Mouse (Mus musculus): Measurements from ENCODE around the gene Ces1b. TPM values are rescaled to one million over a fixed set of nuclear protein-coding genes. Genes with fewer than 3 reads are reported as not detected.
A peak's percentile ranks its signal among the peaks of the same experiment; 100 is the strongest.

The Ces1b gene
- polyA plus RNA-seq, 1 experiment from 2014 or later, result not detected

DNA sequence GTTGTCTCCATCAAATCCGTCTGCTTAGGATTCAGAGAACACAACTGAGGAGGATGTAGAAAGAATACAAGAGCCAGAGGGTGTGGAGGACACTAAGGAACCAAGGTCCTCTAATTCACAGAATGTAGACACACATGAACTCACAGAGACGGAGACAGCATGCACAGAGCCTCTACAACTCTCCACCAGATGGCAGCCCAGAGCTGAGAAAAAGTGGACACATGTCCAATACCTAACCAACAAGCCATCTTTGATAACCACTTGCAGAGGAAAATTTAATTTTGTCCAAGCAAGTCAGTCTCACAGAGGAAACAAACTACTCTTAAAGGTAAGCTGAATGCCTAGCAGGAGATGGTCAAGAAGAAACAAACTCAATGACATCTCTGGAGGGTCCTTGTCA, 20.6 kb downstream of the Ces1b start:
- H3K27me3 ChIP-seq (replicated peaks; ENCODE audit: control insufficient read depth, insufficient read depth, low read length), result no peaks in the 10 kb centered on the region
- no peak overlapping the region for H3K4me3 ChIP-seq (ENCODE audit: low read depth, low read length)
- H3K36me3 ChIP-seq (ENCODE audit: control insufficient read depth, insufficient read depth, low read length), result no peaks in the 10 kb centered on the region
- WGBS, result 8% methylated on average over 2 of the region's 2 CpGs
- DNase-seq (ENCODE audit: low spot score), result peak; percentile 88
- H3K9ac ChIP-seq (ENCODE audit: low read length), result no peak overlapping the region
- H3K9me3 ChIP-seq (ENCODE audit: control insufficient read depth, low read length), result no peaks in the 10 kb centered on the region
- ATAC-seq (replicated peaks; ENCODE audit: low FRiP score, low TSS enrichment, low read depth), result no peak
- H3K27ac ChIP-seq (ENCODE audit: low read depth), result no peak overlapping the region
- no peaks in the 10 kb centered on the region for H3K4me1 ChIP-seq (replicated peaks; ENCODE audit: control insufficient read depth, insufficient read depth, low read length)
- no peak overlapping the region for H3K4me2 ChIP-seq (ENCODE audit: low read length)

DNA sequence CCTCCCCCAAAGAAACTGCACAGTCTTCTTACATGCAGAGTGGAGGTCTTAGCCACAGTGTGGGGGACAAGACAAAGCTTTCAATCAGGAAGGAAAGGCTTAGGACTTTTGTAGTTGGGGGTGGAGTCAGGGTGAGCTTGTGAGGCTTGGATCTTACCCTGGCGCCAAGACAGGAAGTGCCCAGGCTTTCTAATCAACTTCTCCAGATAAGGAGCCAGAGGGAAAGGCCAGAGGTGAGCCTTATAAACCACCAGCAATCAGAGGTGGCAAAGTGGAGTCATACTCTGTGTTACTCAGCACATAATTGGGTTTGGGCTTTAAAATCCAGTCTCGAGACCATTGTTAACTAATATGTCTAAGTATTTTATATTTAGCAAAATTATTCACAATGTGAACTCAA, 24.6 kb downstream of the Ces1b start:
- H3K9me3 ChIP-seq (ENCODE audit: control insufficient read depth, low read length), result no peaks in the 10 kb centered on the region
- no peaks in the 10 kb centered on the region for H3K27me3 ChIP-seq (replicated peaks; ENCODE audit: control insufficient read depth, insufficient read depth, low read length)
- H3K36me3 ChIP-seq (ENCODE audit: control insufficient read depth, insufficient read depth, low read length), result no peaks in the 10 kb centered on the region
- 41% methylated on average over 2 of the region's 2 CpGs for WGBS
- no peak overlapping the region for H3K9ac ChIP-seq (ENCODE audit: low read length)
- no peak for DNase-seq (ENCODE audit: low spot score)
- no peaks in the 10 kb centered on the region for H3K4me1 ChIP-seq (replicated peaks; ENCODE audit: control insufficient read depth, insufficient read depth, low read length)
- no peak overlapping the region for H3K4me2 ChIP-seq (ENCODE audit: low read length)
- no peak for ATAC-seq (replicated peaks; ENCODE audit: low FRiP score, low TSS enrichment, low read depth)
- no peak overlapping the region for H3K27ac ChIP-seq (ENCODE audit: low read depth)
- no peak overlapping the region for H3K4me3 ChIP-seq (ENCODE audit: low read depth, low read length)

DNA sequence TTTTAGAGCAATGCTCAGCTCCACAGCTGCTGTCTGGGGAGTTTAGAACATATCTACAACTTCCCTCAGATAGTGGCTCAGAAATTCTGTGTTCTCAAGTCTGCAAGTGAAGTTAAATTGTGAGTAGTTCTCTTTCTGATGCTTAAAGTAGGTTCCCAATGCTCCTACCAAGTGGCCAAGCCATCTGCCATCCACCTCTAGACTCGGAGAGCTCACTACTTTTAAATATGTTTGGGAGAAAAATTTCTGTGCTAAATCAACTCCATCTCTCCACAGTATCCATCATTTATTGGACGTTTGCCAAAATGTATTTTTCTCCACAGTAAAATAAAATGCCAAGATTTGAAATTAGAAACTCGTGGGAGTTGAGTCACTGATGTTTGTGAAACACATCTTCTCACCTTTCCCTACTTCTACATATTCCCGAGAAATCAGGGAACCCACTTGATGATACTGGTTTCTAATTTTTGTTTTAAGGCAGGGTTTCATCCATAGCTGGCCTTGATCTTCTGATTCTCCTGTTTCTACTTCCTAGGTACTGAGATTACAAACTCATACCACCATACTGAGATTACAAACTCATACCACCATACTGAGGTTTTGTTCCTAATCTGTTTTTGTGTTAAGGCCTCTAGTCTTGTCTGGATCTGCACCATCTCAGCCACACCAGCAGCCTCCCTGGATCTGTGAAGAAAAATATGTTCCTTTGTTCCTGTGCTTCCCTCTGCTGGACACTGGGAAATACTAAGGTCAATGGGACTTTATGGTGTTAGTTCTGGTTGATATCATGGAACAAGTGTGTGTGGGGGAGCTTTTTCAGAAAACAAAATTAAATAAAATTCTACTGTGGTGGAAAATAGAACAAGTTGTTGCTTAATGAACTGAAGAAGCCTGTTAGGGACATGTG, 31.1 kb downstream of the Ces1b start:
- no peak overlapping the region for H3K4me3 ChIP-seq (ENCODE audit: low read depth, low read length)
- H3K9me3 ChIP-seq (ENCODE audit: control insufficient read depth, low read length), result no peaks in the 10 kb centered on the region
- WGBS, result 50% methylated on average over 4 of the region's 4 CpGs
- no peak overlapping the region for H3K9ac ChIP-seq (ENCODE audit: low read length)
- ATAC-seq (replicated peaks; ENCODE audit: low FRiP score, low TSS enrichment, low read depth) (no peak), DNase-seq (ENCODE audit: low spot score) (no peak)
- no peaks in the 10 kb centered on the region for H3K36me3 ChIP-seq (ENCODE audit: control insufficient read depth, insufficient read depth, low read length)
- H3K27ac ChIP-seq (ENCODE audit: low read depth), result no peak overlapping the region
- no peaks in the 10 kb centered on the region for H3K4me1 ChIP-seq (replicated peaks; ENCODE audit: control insufficient read depth, insufficient read depth, low read length)
- H3K27me3 ChIP-seq (replicated peaks; ENCODE audit: control insufficient read depth, insufficient read depth, low read length), result no peaks in the 10 kb centered on the region
- H3K4me2 ChIP-seq (ENCODE audit: low read length), result no peak overlapping the region

DNA sequence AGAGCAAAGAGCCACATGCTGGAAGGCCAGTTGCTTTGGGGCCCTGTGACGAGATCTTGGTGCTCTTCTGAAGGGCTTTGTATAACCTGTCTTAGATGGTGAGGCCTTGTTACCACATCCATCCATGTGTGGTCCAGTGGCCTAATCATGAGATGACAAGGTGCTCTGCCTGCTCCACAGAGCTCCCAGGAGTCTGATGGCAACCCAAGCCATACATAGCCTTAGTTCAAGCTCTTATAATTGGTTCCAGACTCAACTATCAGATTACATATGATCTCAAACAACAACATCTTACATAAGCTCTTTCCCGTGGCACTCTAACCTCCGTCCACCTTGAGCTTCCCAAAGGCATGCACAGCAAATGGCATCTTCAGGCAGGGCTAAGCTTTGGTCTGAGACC, 31.7 kb downstream of the Ces1b start, which contains the start of gene Ces1a:
Gene Ces1a (minus strand): TSS at position 101 of the 400 bp plus-strand sequence.
- DNase-seq (ENCODE audit: low spot score) (no peak), ATAC-seq (replicated peaks; ENCODE audit: low FRiP score, low TSS enrichment, low read depth) (no peak)
- no peak within 1 kb of the TSS for H3K27ac ChIP-seq (ENCODE audit: low read depth)
- no peaks in the 10 kb centered on the region for H3K27me3 ChIP-seq (replicated peaks; ENCODE audit: control insufficient read depth, insufficient read depth, low read length)
- WGBS, result 79% methylated on average over 3 of the region's 3 CpGs
- no peaks in the 10 kb centered on the region for H3K36me3 ChIP-seq (ENCODE audit: control insufficient read depth, insufficient read depth, low read length)
- no peak within 1 kb of the TSS for H3K9ac ChIP-seq (ENCODE audit: low read length)
- H3K4me1 ChIP-seq (replicated peaks; ENCODE audit: control insufficient read depth, insufficient read depth, low read length), result no peaks in the 10 kb centered on the region
- H3K4me2 ChIP-seq (ENCODE audit: low read length), result no peak within 1 kb of the TSS
- H3K4me3 ChIP-seq (ENCODE audit: low read depth, low read length), result no peak within 1 kb of the TSS
- H3K9me3 ChIP-seq (ENCODE audit: control insufficient read depth, low read length), result no peaks in the 10 kb centered on the region

DNA sequence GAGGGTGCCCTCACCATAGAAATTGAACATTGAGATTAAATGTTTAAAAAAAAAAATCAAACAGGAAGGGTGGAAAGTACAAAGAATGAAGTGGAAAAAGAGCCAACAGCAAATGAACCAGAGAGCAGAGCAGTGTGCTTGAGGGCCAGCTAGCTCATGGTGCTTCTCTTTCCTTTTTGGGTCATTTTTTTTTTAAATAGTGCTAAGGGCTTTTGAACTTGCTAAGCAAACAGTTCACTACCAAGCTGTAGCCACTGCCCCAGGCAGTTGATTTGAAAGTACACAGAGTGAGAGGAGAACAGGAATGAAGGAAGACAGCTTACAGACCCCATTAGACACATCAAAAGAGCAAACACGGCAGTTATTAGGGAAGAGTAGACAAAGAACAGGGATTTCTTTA, 36.7 kb downstream of the Ces1b start:
- Histone ChIP-seq H3K4me2 (ENCODE audit: low read length) (no peak overlapping the region), H3K9me3 (ENCODE audit: control insufficient read depth, low read length) (no peaks in the 10 kb centered on the region), H3K4me1 (replicated peaks; ENCODE audit: control insufficient read depth, insufficient read depth, low read length) (no peaks in the 10 kb centered on the region), H3K27me3 (replicated peaks; ENCODE audit: control insufficient read depth, insufficient read depth, low read length) (no peaks in the 10 kb centered on the region), H3K36me3 (ENCODE audit: control insufficient read depth, insufficient read depth, low read length) (no peaks in the 10 kb centered on the region), H3K9ac (ENCODE audit: low read length) (no peak overlapping the region), H3K4me3 (ENCODE audit: low read depth, low read length) (no peak overlapping the region), H3K27ac (ENCODE audit: low read depth) (no peak overlapping the region)
- DNase-seq (ENCODE audit: low spot score), result no peak
- WGBS, result 10% methylated on average over 1 of the region's 1 CpGs
- ATAC-seq (replicated peaks; ENCODE audit: low FRiP score, low TSS enrichment, low read depth), result no peak

DNA sequence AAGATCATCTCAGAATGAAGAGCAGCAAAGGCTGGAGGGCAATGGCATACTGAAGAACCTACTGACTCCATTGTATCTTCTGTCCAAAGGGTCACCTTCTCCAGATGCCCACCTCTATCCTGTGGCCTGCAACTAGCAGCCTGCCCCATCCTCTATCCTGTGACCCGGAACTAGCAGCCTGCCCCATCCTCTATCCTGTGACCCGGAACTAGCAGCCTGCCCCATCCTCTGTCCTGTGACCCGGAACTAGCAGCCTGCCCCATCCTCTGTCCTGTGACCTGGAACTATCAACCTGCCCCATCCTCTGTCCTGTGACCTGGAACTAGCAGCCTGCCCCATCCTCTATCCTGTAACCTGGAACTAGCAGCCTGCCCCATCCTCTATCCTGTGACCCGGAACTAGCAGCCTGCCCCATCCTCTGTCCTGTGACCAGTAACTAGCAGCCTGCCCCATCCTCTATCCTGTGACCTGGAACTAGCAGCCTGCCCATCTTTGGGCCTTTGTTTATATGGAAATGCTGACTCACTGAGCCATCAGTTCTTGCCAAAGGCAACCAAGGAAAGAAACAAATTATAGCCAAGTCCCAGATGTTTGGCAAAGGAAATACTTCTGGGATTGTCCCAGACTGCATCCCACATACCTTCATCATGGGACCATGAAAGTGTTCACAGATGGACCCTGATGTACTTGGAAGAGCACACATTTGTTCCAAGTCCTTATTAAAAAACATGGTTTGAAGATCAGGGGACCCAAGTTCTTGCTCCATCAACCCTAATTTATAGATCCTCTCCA, 38.8 kb downstream of the Ces1b start:
- Histone ChIP-seq H3K9me3 (ENCODE audit: control insufficient read depth, low read length) (no peaks in the 10 kb centered on the region), H3K4me3 (ENCODE audit: low read depth, low read length) (no peak overlapping the region), H3K4me2 (ENCODE audit: low read length) (no peak overlapping the region), H3K9ac (ENCODE audit: low read length) (no peak overlapping the region), H3K4me1 (replicated peaks; ENCODE audit: control insufficient read depth, insufficient read depth, low read length) (no peaks in the 10 kb centered on the region), H3K36me3 (ENCODE audit: control insufficient read depth, insufficient read depth, low read length) (no peaks in the 10 kb centered on the region), H3K27me3 (replicated peaks; ENCODE audit: control insufficient read depth, insufficient read depth, low read length) (no peaks in the 10 kb centered on the region), H3K27ac (ENCODE audit: low read depth) (no peak overlapping the region)
- whole genome bisulfite sequencing, result 77% methylated on average over 4 of the region's 4 CpGs
- DNase-seq (ENCODE audit: low spot score) (no peak), ATAC-seq (replicated peaks; ENCODE audit: low FRiP score, low TSS enrichment, low read depth) (no peak)

DNA sequence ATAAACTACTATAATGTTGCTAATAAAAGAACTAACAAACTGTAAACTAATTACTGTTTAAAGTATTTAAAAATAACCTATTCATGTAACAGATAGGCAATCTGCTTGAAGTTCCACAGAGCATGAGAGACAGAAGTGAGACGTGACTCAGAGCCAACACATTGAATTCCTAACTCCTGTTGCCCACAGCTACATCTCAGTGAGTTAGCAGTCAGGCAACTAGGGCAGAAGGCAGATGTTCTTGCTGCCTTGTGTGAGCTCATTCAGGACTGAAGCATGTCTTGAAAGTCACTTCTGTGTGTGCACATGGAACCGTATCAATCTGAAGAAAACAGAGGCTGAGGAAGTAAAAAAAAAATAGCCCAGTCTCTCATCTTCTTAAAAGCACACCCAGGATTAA, 39.6 kb downstream of the Ces1b start:
- no peaks in the 10 kb centered on the region for H3K27me3 ChIP-seq (replicated peaks; ENCODE audit: control insufficient read depth, insufficient read depth, low read length)
- no peaks in the 10 kb centered on the region for H3K36me3 ChIP-seq (ENCODE audit: control insufficient read depth, insufficient read depth, low read length)
- WGBS, result 58% methylated on average over 2 of the region's 2 CpGs
- no peak overlapping the region for H3K4me2 ChIP-seq (ENCODE audit: low read length)
- H3K9ac ChIP-seq (ENCODE audit: low read length), result no peak overlapping the region
- H3K9me3 ChIP-seq (ENCODE audit: control insufficient read depth, low read length), result no peaks in the 10 kb centered on the region
- no peak overlapping the region for H3K27ac ChIP-seq (ENCODE audit: low read depth)
- no peaks in the 10 kb centered on the region for H3K4me1 ChIP-seq (replicated peaks; ENCODE audit: control insufficient read depth, insufficient read depth, low read length)
- ATAC-seq (replicated peaks; ENCODE audit: low FRiP score, low TSS enrichment, low read depth) (no peak), DNase-seq (ENCODE audit: low spot score) (no peak)
- no peak overlapping the region for H3K4me3 ChIP-seq (ENCODE audit: low read depth, low read length)

DNA sequence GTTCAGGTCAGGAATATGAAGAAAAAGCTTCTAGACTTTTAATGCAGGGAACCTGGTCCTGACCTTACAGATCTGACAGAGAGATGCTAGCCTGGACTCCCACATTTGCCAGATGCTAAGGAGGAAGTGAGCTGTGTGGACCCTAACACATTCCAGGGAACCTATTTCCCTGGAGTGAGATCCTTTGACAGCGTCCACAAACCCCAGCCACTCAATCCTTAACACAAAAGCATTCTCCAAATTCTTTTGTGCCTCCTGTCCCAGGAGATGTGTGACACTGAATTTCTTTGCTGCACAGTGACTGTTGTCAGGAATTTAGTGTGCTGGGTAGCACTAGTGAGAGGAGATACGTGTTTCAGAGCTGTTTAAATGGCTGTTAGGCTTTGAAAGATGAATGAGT, 41.0 kb downstream of the Ces1b start:
- H3K9ac ChIP-seq (ENCODE audit: low read length), result no peak overlapping the region
- H3K9me3 ChIP-seq (ENCODE audit: control insufficient read depth, low read length), result no peaks in the 10 kb centered on the region
- ATAC-seq (replicated peaks; ENCODE audit: low FRiP score, low TSS enrichment, low read depth) (no peak), DNase-seq (ENCODE audit: low spot score) (no peak)
- no peaks in the 10 kb centered on the region for H3K4me1 ChIP-seq (replicated peaks; ENCODE audit: control insufficient read depth, insufficient read depth, low read length)
- H3K4me2 ChIP-seq (ENCODE audit: low read length), result no peak overlapping the region
- 13% methylated on average over 2 of the region's 2 CpGs for WGBS
- H3K27me3 ChIP-seq (replicated peaks; ENCODE audit: control insufficient read depth, insufficient read depth, low read length), result no peaks in the 10 kb centered on the region
- no peaks in the 10 kb centered on the region for H3K36me3 ChIP-seq (ENCODE audit: control insufficient read depth, insufficient read depth, low read length)
- H3K27ac ChIP-seq (ENCODE audit: low read depth), result no peak overlapping the region
- H3K4me3 ChIP-seq (ENCODE audit: low read depth, low read length), result no peak overlapping the region
